Mouse (Mus musculus) spleen, adult 2 months (tissue): ENCODE data around the gene Saysd1. TPM values are rescaled to one million over a fixed set of nuclear protein-coding genes. Genes with fewer than 3 reads are reported as not detected.

Experiments used
- DNase-seq, 2 experiments: peaks; one replicate each; pipeline versions ENCODE4 v3.0.0 to v3.0.0-alpha.2; 2012 to 2021; ENCODE audit warnings: low spot score in 2 of 2, low read depth in 1 of 2
- H3K27ac ChIP-seq: fragments of 200-500 bp; 2 replicates; pipeline ENCODE4 v1.5.1; 2012; ENCODE audit warnings: low read length, inconsistent platforms; ENCODE audit not compliant: insufficient read depth
- H3K27me3 ChIP-seq: fragments of 200-500 bp; 2 replicates; pipeline ENCODE4 v1.6.1; 2012; ENCODE audit warnings: mild to moderate bottlenecking, moderate library complexity, low read length, inconsistent platforms; ENCODE audit not compliant: control insufficient read depth, insufficient read depth
- H3K36me3 ChIP-seq: fragments of 200-500 bp; 2 replicates; pipeline ENCODE4 v1.6.1; 2012; ENCODE audit warnings: mild to moderate bottlenecking, low read length, inconsistent platforms; ENCODE audit not compliant: control insufficient read depth, insufficient read depth
- H3K4me1 ChIP-seq: fragments of 200-500 bp; 2 replicates; pipeline ENCODE4 v1.6.1; 2011; ENCODE audit warnings: inconsistent platforms; ENCODE audit not compliant: control insufficient read depth, insufficient read depth, insufficient read length
- H3K4me3 ChIP-seq: fragments of 200-500 bp; 2 replicates; pipeline ENCODE4 v1.5.1; 2011; ENCODE audit warnings: mild to moderate bottlenecking, inconsistent platforms; ENCODE audit not compliant: insufficient read depth, insufficient read length; ENCODE audit errors: extremely low read depth
- CTCF ChIP-seq: fragments of 200-500 bp; IDR thresholded peaks from 2 replicates; pipeline ENCODE4 v1.5.1; 2011; ENCODE audit warnings: mild to moderate bottlenecking, inconsistent platforms; ENCODE audit not compliant: insufficient read depth, insufficient read length, insufficient replicate concordance; ENCODE audit errors: extremely low read depth
- POLR2A ChIP-seq: fragments of 200-500 bp; IDR thresholded peaks from 2 replicates; pipeline ENCODE4 v1.6.1; 2011; ENCODE audit warnings: low read depth, low read length, inconsistent platforms
- WGBS: fragments of 180-500 bp; shearing (Covaris S2); methylation state at CpG from one replicate; pipeline ENCODE4 v1.1.7; 2018; 5-methylcytosine and 5-hydroxymethylcytosine counted together
- polyA plus RNA-seq: library from polyadenylated mRNA; depleted of rRNA; stranded (reverse); fragments of >200 nt; gene quantifications from 2 replicates; pipeline ENCODE4 v1.2.3, GENCODE M21; 2012

Gene Saysd1
- polyA plus RNA-seq, 1 experiment: 6.1 TPM

DNA sequence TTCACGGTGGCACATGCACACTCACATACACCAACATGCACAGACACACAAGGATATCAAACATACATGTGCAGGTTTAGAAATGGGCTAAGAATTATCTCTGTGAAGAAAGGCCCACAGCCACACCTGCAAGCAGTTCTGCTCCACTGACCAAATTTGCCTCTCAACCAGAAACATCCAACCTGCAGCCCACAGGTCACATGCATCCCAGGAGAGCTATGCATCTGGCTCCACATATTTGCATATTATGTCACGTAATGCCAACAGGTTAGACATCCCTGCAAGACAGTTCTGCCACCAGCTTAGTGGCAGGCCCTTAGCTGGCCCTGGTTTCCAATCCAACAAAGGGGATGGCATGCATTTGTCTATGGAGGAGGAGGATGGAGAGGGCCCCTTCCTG, 29.7 kb upstream of the Saysd1 start:
- no peak for TF ChIP-seq CTCF
- no peak for TF ChIP-seq POLR2A
- peak overlapping the region; percentile 57 for H3K27ac ChIP-seq
- peaks cover 29% of the 10 kb centered on the region; the same call in 1 of the 2 replicates for H3K4me1 ChIP-seq
- 50% methylated on average over 2 of the region's 2 CpGs for WGBS
- peak; percentile 48 to 57 for DNase-seq
- H3K4me3 ChIP-seq: no peak overlapping the region
- H3K27me3 ChIP-seq: no peaks in the 10 kb centered on the region
- no peaks in the 10 kb centered on the region for H3K36me3 ChIP-seq

DNA sequence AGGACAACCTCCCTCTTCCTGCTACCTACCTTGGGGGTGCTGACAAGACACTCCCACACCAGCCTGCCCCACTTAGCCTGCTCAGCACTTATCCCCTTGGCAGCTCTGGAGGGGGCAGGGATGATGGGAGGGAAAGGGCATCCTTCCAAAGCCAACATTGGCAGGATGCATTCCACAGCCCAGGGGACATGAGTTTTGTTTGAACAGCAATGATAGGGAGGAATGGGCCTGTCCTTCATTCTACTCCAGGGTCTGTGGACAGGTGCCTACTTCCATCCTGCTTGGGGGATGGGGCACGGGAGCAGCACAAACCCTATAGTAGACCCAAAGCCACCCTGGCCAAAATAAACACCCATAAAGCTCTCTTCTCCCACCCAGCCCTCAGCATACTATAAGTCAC, 27.1 kb upstream of the Saysd1 start:
- H3K27ac ChIP-seq: no peak overlapping the region
- H3K4me1 ChIP-seq: peaks cover 17% of the 10 kb centered on the region; the same call in 1 of the 2 replicates
- DNase-seq: no peak

DNA sequence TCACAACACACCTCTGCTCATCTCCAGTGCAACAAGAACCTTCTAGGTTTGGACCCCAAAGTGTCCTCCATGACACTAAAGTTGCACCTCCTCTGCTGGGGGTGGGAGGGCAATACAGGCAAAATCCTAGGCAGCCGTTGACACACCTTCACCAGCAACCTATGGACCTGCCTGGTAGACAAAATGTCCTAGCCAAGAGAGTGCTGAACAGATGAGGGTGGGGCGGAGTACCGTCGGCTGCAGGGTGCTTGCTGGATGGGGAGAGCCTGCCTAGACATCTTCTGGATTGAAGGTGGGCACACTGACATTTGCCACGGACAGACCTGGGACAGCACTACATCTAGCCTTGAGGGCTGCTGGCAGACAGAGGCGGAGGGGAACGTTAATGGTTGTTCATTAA, 26.1 kb upstream of the Saysd1 start:
- no peaks in the 10 kb centered on the region for H3K36me3 ChIP-seq
- TF ChIP-seq POLR2A (no peak), CTCF (no peak)
- 92% methylated on average over 7 of the region's 7 CpGs for WGBS
- no peaks in the 10 kb centered on the region for H3K27me3 ChIP-seq
- no peak overlapping the region for H3K27ac ChIP-seq
- no peak overlapping the region for H3K4me3 ChIP-seq
- peaks cover 17% of the 10 kb centered on the region; the same call in 1 of the 2 replicates for H3K4me1 ChIP-seq
- no peak for DNase-seq

More for the DNA sequence above, 27.1 kb upstream of the Saysd1 start:
- no peak for TF ChIP-seq CTCF
- no peak for TF ChIP-seq POLR2A
- Histone ChIP-seq H3K36me3 (no peaks in the 10 kb centered on the region), H3K4me3 (no peak overlapping the region), H3K27me3 (no peaks in the 10 kb centered on the region)
- WGBS: 86% methylated on average over 1 of the region's 1 CpGs

DNA sequence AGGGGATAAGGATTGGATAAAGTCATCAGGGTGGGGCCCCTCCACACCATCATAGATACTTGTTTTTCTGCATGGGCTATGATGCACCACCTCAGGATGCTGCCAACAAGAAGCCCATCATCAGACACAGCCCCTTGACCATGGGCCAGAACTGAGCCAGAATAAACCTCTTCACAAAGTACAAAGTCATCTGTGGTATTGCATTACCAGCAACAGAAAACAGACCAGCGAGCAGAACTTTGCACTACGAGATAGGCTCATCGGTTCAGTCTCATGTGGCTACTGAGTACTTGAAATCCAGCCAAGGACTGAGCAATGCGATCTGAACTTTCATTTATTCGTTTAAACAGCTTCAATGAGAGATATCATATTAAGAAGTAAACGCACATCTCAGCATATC, 24.4 kb upstream of the Saysd1 start:
- no peaks in the 10 kb centered on the region for H3K27me3 ChIP-seq
- no peak for DNase-seq
- TF ChIP-seq CTCF: no peak
- TF ChIP-seq POLR2A: no peak
- 76% methylated on average over 6 of the region's 6 CpGs for WGBS
- H3K4me1 ChIP-seq: peaks cover 7% of the 10 kb centered on the region; the same call in 1 of the 2 replicates
- no peaks in the 10 kb centered on the region for H3K36me3 ChIP-seq
- no peak overlapping the region for H3K4me3 ChIP-seq
- no peak overlapping the region for H3K27ac ChIP-seq

GRCm38 (mm10) chr14:20158727-20159681, 20.7 kb upstream of the Saysd1 start:
- no peak for DNase-seq
- H3K27ac ChIP-seq: no peak overlapping the region

DNA sequence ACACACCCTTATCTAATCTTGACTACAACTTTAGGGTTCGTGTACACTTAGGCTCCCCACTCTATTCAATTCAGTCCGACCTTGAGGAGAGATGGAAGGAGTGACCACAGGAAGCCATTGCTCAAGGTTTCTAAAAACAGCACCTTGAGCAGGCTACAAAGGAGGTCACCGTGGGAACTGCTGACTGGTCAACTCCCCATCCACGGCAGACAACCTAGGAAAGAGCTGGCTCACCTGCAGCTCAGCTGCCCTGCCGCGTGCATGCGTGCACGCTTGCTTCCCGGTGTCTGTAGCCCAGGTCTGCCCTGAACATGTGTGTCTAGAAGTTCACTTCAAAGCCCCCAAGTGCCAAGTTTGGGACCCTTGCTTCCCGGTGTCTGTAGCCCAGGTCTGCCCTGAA, 19.3 kb upstream of the Saysd1 start:
- Histone ChIP-seq H3K4me3 (no peak overlapping the region), H3K36me3 (no peaks in the 10 kb centered on the region), H3K27ac (no peak overlapping the region), H3K27me3 (no peaks in the 10 kb centered on the region), H3K4me1 (no peaks in the 10 kb centered on the region)
- no peak for TF ChIP-seq CTCF
- TF ChIP-seq POLR2A: no peak
- WGBS: 86% methylated on average over 10 of the region's 10 CpGs
- DNase-seq: no peak

More at GRCm38 (mm10) chr14:20158727-20159681, 20.7 kb upstream of the Saysd1 start:
- no peaks in the 10 kb centered on the region for H3K36me3 ChIP-seq
- H3K4me3 ChIP-seq: no peak overlapping the region
- no peaks in the 10 kb centered on the region for H3K27me3 ChIP-seq
- WGBS: 72% methylated on average over 8 of the region's 8 CpGs
- H3K4me1 ChIP-seq: no peaks in the 10 kb centered on the region
- no peak for TF ChIP-seq CTCF
- TF ChIP-seq POLR2A: no peak

GRCm38 (mm10) chr14:20155718-20156117, 17.4 kb upstream of the Saysd1 start:
- no peaks in the 10 kb centered on the region; the same call in 1 of the 2 replicates for H3K4me1 ChIP-seq
- H3K27ac ChIP-seq: no peak overlapping the region
- DNase-seq: no peak
- H3K4me3 ChIP-seq: no peak overlapping the region
- TF ChIP-seq POLR2A (no peak), CTCF (no peak)
- H3K27me3 ChIP-seq: no peaks in the 10 kb centered on the region
- H3K36me3 ChIP-seq: no peaks in the 10 kb centered on the region
- whole genome bisulfite sequencing: 94% methylated on average over 10 of the region's 10 CpGs
